Mouse (Mus musculus): ENCODE measurements at regions not wholly inside any gene's neighbourhood (a gene's known extent, or its start where the extent isn't known, plus 50 kb on each side); places are given as distances from the start of the nearest gene placed in this dataset.

DNA sequence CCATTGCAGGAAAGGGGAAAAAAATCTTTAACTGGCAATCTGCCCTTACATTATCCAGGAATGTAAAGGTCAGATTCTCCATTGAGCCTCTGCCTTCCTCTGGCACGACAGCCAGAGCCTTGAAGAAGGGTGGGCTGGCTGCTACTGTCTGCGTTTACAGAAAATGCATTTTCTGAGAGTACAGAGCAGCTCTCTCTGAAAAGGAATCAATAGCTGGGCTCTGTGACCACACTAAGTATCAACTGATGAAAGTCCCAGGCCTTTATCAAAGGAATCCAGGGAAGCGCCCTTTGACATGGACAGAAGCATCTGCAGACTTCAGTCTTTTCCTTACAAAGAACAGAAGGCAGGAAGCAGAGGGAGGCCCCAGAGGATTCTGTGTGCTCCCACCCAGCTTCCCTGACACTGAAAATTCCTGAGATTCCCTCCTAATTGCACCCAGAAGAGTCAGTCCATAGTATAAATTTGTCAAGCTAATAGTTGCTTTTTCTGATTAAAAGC, 124.2 kb downstream of the Ankrd50 start:
- Histone ChIP-seq H3K4me3 (ENCODE audit: low read depth, low read length) (no peak overlapping the region), H3K27ac (ENCODE audit: low read length) (peak overlapping the region; percentile 22; the same call in 1 of the 2 replicates), H3K9me3 (ENCODE audit: low read length) (no peaks in the 10 kb centered on the region), H3K4me1 (ENCODE audit: insufficient read depth, low read depth, low read length) (peaks cover 10% of the 10 kb centered on the region), H3K36me3 (ENCODE audit: insufficient read depth, low read length) (no peaks in the 10 kb centered on the region), H3K27me3 (replicated peaks; ENCODE audit: insufficient read depth, low read length) (no peaks in the 10 kb centered on the region), H3K4me2 (replicated peaks; ENCODE audit: low read depth, low read length) (no peak overlapping the region), H3K9ac (replicated peaks; ENCODE audit: low read depth) (no peak overlapping the region)
- 26% methylated on average over 3 of the region's 3 CpGs for WGBS
- DNase-seq (ENCODE audit: low spot score) (peak; percentile 32), ATAC-seq (peak; percentile 32; the same call in 1 of the 2 replicates)
- TF ChIP-seq EP300 (IDR thresholded peaks at IDR 0.05): 0 out of 2 replicates have a peak, but pooled peaks have one; percentile 35
- no peak for TF ChIP-seq CTCF (IDR thresholded peaks at IDR 0.05)

DNA sequence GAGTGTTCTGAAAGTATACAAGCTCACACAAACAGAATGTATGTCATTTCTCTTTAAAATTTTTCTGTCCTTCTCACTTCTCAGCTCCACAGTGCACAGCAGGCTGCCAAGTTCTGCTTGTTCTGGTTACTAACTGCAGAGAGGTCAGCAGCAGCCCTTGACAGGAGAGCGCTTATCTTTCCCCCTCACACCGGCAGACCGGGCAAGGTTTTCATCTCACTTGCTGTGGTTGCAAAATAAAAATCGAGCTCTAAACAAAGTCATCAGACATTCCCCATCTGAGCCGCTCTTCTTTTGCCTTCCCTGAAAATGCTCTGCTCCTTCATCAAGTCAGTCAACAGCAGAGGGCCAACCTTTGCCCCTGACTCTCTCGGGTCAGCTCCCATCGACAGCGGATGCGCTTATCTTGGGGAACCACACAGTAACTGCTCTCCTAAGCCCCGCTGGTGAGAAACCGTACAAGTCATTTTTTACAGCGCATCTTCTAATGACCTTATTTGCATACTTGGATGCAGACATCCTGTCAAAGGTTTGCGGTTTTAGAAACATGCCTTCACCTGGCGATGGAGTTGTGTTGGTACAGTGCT, 126.6 kb downstream of the Ankrd50 start:
- ATAC-seq: no peak
- Histone ChIP-seq H3K27ac (ENCODE audit: low read length) (no peak overlapping the region), H3K9ac (replicated peaks; ENCODE audit: low read depth) (no peak overlapping the region), H3K27me3 (replicated peaks; ENCODE audit: insufficient read depth, low read length) (no peaks in the 10 kb centered on the region), H3K9me3 (ENCODE audit: low read length) (no peaks in the 10 kb centered on the region), H3K4me3 (ENCODE audit: low read depth, low read length) (no peak overlapping the region), H3K4me1 (ENCODE audit: insufficient read depth, low read depth, low read length) (peaks cover 10% of the 10 kb centered on the region), H3K4me2 (replicated peaks; ENCODE audit: low read depth, low read length) (no peak overlapping the region), H3K36me3 (ENCODE audit: insufficient read depth, low read length) (no peaks in the 10 kb centered on the region)
- peak; percentile 38 for DNase-seq (ENCODE audit: low spot score)
- 20% methylated on average over 14 of the region's 14 CpGs for WGBS
- TF ChIP-seq EP300 (IDR thresholded peaks at IDR 0.05) (no peak), CTCF (IDR thresholded peaks at IDR 0.05) (no peak)

DNA sequence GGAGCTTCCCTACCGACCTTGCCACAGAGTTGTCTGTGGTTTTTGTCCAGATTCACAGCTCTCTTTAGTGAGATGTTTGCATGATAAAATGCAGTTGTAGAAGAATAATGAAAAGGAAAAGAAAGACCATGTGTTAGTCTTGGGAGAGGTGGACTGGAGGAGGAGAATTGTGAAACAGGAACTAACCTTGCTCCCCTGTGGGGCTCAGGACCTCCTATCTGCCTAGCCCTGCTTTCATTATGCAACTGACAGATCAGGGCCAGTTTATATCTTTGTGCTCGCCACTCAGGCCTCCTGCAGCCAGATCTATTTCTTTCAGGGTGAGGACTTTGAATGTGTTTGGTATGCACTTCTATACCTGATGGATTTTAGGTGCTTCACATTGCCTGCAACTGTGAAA, 140.4 kb downstream of the Ankrd50 start:
- ATAC-seq: no peak
- H3K27me3 ChIP-seq (replicated peaks; ENCODE audit: insufficient read depth, low read length): no peaks in the 10 kb centered on the region
- DNase-seq (ENCODE audit: low spot score): no peak
- no peak overlapping the region for H3K9ac ChIP-seq (replicated peaks; ENCODE audit: low read depth)
- H3K27ac ChIP-seq (ENCODE audit: low read length): no peak overlapping the region
- WGBS: 39% methylated on average over 2 of the region's 2 CpGs
- H3K4me1 ChIP-seq (ENCODE audit: insufficient read depth, low read depth, low read length): no peaks in the 10 kb centered on the region
- H3K4me2 ChIP-seq (replicated peaks; ENCODE audit: low read depth, low read length): no peak overlapping the region
- H3K36me3 ChIP-seq (ENCODE audit: insufficient read depth, low read length): no peaks in the 10 kb centered on the region
- TF ChIP-seq EP300 (IDR thresholded peaks at IDR 0.05) (no peak), CTCF (IDR thresholded peaks at IDR 0.05) (no peak)
- H3K4me3 ChIP-seq (ENCODE audit: low read depth, low read length): no peak overlapping the region
- no peaks in the 10 kb centered on the region for H3K9me3 ChIP-seq (ENCODE audit: low read length)

DNA sequence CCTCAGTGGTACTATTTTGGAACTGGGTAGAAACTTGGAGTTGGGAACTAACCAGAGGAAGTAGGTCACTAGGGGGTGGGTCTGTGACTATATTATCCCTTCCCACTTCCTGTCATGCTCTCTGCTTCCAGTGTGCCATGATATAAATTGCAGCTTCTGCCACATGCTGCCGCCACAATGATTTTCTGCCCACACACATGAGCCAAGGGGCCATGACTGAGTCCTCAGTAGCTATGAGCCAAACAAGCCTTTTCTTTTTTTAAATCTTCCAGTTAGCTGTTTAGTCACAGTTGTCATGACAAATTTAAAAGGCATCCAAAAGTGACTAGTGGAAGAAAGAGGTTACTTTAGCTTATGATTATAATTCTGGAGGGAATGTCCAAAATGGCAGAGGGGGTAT, 143.0 kb downstream of the Ankrd50 start:
- no peak for TF ChIP-seq CTCF (IDR thresholded peaks at IDR 0.05)
- TF ChIP-seq EP300 (IDR thresholded peaks at IDR 0.05): no peak
- H3K4me2 ChIP-seq (replicated peaks; ENCODE audit: low read depth, low read length): no peak overlapping the region
- WGBS: 90% methylated on average over 1 of the region's 1 CpGs
- H3K4me1 ChIP-seq (ENCODE audit: insufficient read depth, low read depth, low read length): no peaks in the 10 kb centered on the region
- DNase-seq (ENCODE audit: low spot score): no peak
- no peak overlapping the region for H3K27ac ChIP-seq (ENCODE audit: low read length)
- ATAC-seq: no peak
- H3K9ac ChIP-seq (replicated peaks; ENCODE audit: low read depth): no peak overlapping the region
- no peaks in the 10 kb centered on the region for H3K27me3 ChIP-seq (replicated peaks; ENCODE audit: insufficient read depth, low read length)
- no peaks in the 10 kb centered on the region for H3K9me3 ChIP-seq (ENCODE audit: low read length)
- no peak overlapping the region for H3K4me3 ChIP-seq (ENCODE audit: low read depth, low read length)
- H3K36me3 ChIP-seq (ENCODE audit: insufficient read depth, low read length): no peaks in the 10 kb centered on the region

DNA sequence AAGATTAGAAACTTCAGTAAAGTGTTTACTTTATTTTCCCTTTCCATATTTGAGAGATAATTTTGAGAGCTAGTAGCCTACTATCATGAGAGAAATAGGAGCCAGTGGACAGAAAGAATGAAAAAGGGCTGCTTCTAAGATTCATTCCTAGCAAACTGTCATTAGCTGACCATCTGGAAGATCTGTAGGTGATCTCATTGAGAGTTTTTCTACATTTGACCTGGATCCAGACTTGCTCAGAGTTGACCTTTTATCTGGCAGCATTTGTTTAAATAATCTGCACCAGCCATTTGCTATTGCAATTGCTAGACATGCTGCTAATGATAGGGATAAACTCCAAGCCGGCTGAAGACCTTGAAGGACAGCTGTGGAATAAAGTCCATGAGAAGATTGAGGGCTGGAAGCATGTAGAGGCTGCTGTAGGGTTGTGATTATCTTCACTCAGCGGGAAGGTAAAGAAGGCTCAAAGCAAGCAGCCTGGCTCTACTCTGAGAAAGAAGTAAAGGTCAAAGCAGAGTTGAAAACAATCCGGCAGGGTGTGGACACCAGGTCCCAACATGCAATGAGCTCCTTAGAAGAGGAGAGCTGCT, 151.2 kb downstream of the Ankrd50 start:
- DNase-seq (ENCODE audit: low spot score) (no peak), ATAC-seq (no peak)
- Histone ChIP-seq H3K36me3 (ENCODE audit: insufficient read depth, low read length) (no peaks in the 10 kb centered on the region), H3K4me2 (replicated peaks; ENCODE audit: low read depth, low read length) (no peak overlapping the region), H3K4me1 (ENCODE audit: insufficient read depth, low read depth, low read length) (no peaks in the 10 kb centered on the region), H3K4me3 (ENCODE audit: low read depth, low read length) (no peak overlapping the region), H3K9ac (replicated peaks; ENCODE audit: low read depth) (no peak overlapping the region), H3K27ac (ENCODE audit: low read length) (no peak overlapping the region), H3K9me3 (ENCODE audit: low read length) (no peaks in the 10 kb centered on the region), H3K27me3 (replicated peaks; ENCODE audit: insufficient read depth, low read length) (no peaks in the 10 kb centered on the region)
- 67% methylated on average over 3 of the region's 3 CpGs for WGBS
- TF ChIP-seq EP300 (IDR thresholded peaks at IDR 0.05) (no peak), CTCF (IDR thresholded peaks at IDR 0.05) (no peak)

DNA sequence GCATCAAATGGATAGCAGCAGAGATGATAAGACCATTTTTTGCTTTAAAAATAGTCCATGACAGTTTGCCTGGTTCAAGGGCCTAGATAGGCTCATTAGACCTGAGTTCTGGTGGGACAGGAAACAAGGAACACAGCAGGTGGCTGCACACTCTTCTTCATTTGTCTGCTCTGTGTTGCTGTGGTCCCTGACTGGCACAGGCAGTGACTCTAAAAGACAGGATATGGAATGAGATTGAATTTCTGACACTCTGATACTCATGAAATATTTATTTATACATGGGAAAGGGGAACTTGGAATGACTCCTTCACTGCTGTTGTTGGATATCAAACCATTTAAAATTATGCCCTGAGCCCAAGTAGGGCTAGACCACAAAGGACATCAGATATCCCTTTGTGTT, 153.5 kb downstream of the Ankrd50 start:
- no peak overlapping the region for H3K4me3 ChIP-seq (ENCODE audit: low read depth, low read length)
- DNase-seq (ENCODE audit: low spot score) (no peak), ATAC-seq (no peak)
- H3K4me2 ChIP-seq (replicated peaks; ENCODE audit: low read depth, low read length): no peak overlapping the region
- no peaks in the 10 kb centered on the region for H3K4me1 ChIP-seq (ENCODE audit: insufficient read depth, low read depth, low read length)
- TF ChIP-seq EP300 (IDR thresholded peaks at IDR 0.05) (no peak), CTCF (IDR thresholded peaks at IDR 0.05) (no peak)
- H3K9ac ChIP-seq (replicated peaks; ENCODE audit: low read depth): no peak overlapping the region
- no peaks in the 10 kb centered on the region for H3K36me3 ChIP-seq (ENCODE audit: insufficient read depth, low read length)
- H3K27ac ChIP-seq (ENCODE audit: low read length): no peak overlapping the region
- no peaks in the 10 kb centered on the region for H3K27me3 ChIP-seq (replicated peaks; ENCODE audit: insufficient read depth, low read length)
- no peaks in the 10 kb centered on the region for H3K9me3 ChIP-seq (ENCODE audit: low read length)
